Mouse (Mus musculus): ENCODE measurements around the gene 1300017J02Rik.

GRCm38 (mm10) chr9:103288489-103289180 is 16.2 kb downstream of the 1300017J02Rik start:
- TF ChIP-seq POLR2A (IDR thresholded peaks at IDR 0.05; ENCODE audit: borderline replicate concordance, extremely low read depth, low read depth, low read length) (no peak), CTCF (IDR thresholded peaks at IDR 0.05; ENCODE audit: insufficient read depth, low read length) (no peak)

Measured in lung, adult 2 months (tissue).